Mouse (Mus musculus) cerebellum, adult 2 months (tissue): ENCODE data around the gene Itgb2l. TPM values are rescaled to one million over a fixed set of nuclear protein-coding genes. Genes with fewer than 3 reads are reported as not detected.

Source experiments
- DNase-seq, 2 experiments: peaks; one replicate each; pipeline ENCODE4 v3.0.0; 2021
- H3K27ac ChIP-seq: fragments of 200-500 bp; 2 replicates; pipeline ENCODE4 v1.5.1; 2012; ENCODE audit warnings: low read length, control low read depth, inconsistent platforms; ENCODE audit not compliant: insufficient read depth
- H3K27me3 ChIP-seq: fragments of 200-500 bp; 2 replicates; pipeline ENCODE4 v1.6.1; 2012; ENCODE audit warnings: inconsistent platforms, mild to moderate bottlenecking, low read length, moderate library complexity; ENCODE audit not compliant: control insufficient read depth, insufficient read depth
- H3K4me1 ChIP-seq: fragments of 200-500 bp; 2 replicates; pipeline ENCODE4 v1.6.1; 2011; ENCODE audit warnings: low read length; ENCODE audit not compliant: control insufficient read depth, insufficient read depth
- H3K4me3 ChIP-seq: fragments of 200-500 bp; replicated peaks from 2 replicates; pipeline ENCODE3; 2011; ENCODE audit warnings: mild to moderate bottlenecking, low read depth, low read length, control low read depth; ENCODE audit not compliant: insufficient read depth
- CTCF ChIP-seq: fragments of 200-500 bp; IDR thresholded peaks from 2 replicates; pipeline ENCODE4 v1.5.1; 2011; ENCODE audit warnings: low read depth, mild to moderate bottlenecking, control low read depth, low read length, moderate library complexity, borderline replicate concordance; ENCODE audit not compliant: insufficient read depth
- POLR2A ChIP-seq: fragments of 200-500 bp; IDR thresholded peaks from 2 replicates; pipeline ENCODE4 v1.6.1; 2011; ENCODE audit warnings: low read length, control low read depth, borderline replicate concordance; ENCODE audit not compliant: insufficient read depth
- WGBS: fragments of 180-500 bp; shearing (Covaris S2); methylation state at CpG from one replicate; pipeline ENCODE4 v1.1.7; 2018; 5-methylcytosine and 5-hydroxymethylcytosine counted together
- polyA plus RNA-seq: library from polyadenylated mRNA; depleted of rRNA; stranded (reverse); fragments of >200 nt; gene quantifications from 2 replicates; pipeline ENCODE4 v1.2.3, GENCODE M21; 2012

Gene Itgb2l
- polyA plus RNA-seq, 1 experiment = 0.03 TPM

- Histone ChIP-seq H3K27ac (no peak overlapping the region), H3K27me3 (no peaks in the 10 kb centered on the region), H3K4me3 (no peak overlapping the region), H3K4me1 (no peaks in the 10 kb centered on the region)
- WGBS = 77% methylated on average over 3 of the region's 3 CpGs
- DNase-seq = no peak
- TF ChIP-seq CTCF (no peak), POLR2A (no peak)
Observed at GRCm38 (mm10) chr16:96441826-96442225, 1.6 kb downstream of the Itgb2l start.

DNA sequence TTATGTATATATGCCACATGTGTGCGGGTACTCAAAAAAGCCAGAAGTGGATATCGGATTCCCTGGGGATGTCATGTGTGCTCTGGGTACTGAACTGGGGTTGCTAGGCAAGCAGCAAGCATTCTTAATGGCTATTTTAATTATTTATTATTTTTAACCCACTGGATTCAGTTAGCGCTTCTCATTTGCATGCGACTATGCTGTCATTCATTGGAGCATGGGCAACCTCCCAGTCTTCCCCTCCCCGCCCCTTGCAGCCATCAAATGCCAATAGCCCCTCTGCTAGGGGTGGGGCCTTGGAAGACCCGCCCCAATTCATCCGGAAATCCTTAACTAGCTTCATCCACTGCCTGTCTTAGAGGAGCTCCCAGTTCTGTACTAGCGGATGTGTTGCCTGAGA is 2.5 kb downstream of the Itgb2l start:
- 57% methylated on average over 8 of the region's 8 CpGs for WGBS

GRCm38 (mm10) chr16:96439682-96440081 is 3.7 kb downstream of the Itgb2l start:
- no peak for TF ChIP-seq CTCF
- TF ChIP-seq POLR2A = no peak
- 88% methylated on average over 4 of the region's 4 CpGs for WGBS
- H3K4me3 ChIP-seq = no peak overlapping the region

More for the DNA sequence above, 2.5 kb downstream of the Itgb2l start:
- no peak overlapping the region for H3K27ac ChIP-seq
- no peak for TF ChIP-seq CTCF
- TF ChIP-seq POLR2A = no peak
- no peaks in the 10 kb centered on the region for H3K4me1 ChIP-seq
- DNase-seq = no peak
- H3K27me3 ChIP-seq = no peaks in the 10 kb centered on the region
- no peak overlapping the region for H3K4me3 ChIP-seq

DNA sequence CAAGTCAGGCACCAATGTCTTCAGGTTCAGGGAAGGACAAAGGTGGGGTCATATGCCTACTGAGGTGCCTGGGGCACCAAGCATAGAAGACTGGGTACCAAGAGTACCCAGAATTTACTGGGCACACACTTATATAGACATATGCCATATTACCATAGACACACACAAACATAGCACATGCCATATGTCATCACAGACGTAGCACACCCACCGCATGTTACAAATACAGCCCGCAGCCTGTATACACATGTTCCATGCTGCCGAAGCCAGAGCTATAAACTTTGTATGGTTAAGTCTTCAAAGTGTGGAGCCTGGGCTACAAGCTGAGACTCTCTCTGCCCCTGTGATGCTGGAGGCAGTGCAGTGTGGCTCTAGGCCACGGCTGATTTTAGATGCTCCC is 4.5 kb downstream of the Itgb2l start:
- no peak overlapping the region for H3K27ac ChIP-seq
- WGBS = 92% methylated on average over 5 of the region's 5 CpGs
- H3K27me3 ChIP-seq = no peaks in the 10 kb centered on the region
- H3K4me1 ChIP-seq = no peaks in the 10 kb centered on the region
- DNase-seq = no peak
- no peak for TF ChIP-seq POLR2A
- no peak for TF ChIP-seq CTCF
- H3K4me3 ChIP-seq = no peak overlapping the region

More at GRCm38 (mm10) chr16:96439682-96440081, 3.7 kb downstream of the Itgb2l start:
- Histone ChIP-seq H3K27me3 (no peaks in the 10 kb centered on the region), H3K4me1 (no peaks in the 10 kb centered on the region), H3K27ac (no peak overlapping the region)
- DNase-seq = no peak

- no peak for DNase-seq
- no peak overlapping the region for H3K27ac ChIP-seq
- no peak for TF ChIP-seq POLR2A
- TF ChIP-seq CTCF = no peak
- no peak overlapping the region for H3K4me3 ChIP-seq
- WGBS = 72% methylated on average over 3 of the region's 3 CpGs
- H3K27me3 ChIP-seq = no peaks in the 10 kb centered on the region
- no peaks in the 10 kb centered on the region for H3K4me1 ChIP-seq
Observed at GRCm38 (mm10) chr16:96434024-96434785, 9.2 kb downstream of the Itgb2l start.

DNA sequence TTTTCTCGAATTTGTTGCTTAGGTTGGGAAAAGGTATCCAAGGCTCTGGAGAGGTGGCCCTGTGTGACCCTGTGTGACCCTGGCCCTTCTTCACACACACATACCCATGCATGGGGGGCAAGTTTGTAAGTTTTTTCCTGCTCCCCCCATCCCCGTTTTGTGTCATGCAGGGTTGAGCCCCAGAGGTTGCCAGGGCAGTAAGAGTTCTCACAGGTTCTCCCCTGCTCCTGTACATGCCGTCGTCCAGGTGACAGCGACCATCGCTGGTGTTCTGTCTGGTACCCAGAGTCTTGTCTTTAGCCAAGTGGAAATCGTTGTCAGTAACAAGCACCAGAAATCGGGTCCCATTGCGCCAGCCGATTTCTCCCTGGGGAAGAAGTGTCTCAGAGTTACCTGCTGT is 10.2 kb downstream of the Itgb2l start:
- no peak for DNase-seq

DNA sequence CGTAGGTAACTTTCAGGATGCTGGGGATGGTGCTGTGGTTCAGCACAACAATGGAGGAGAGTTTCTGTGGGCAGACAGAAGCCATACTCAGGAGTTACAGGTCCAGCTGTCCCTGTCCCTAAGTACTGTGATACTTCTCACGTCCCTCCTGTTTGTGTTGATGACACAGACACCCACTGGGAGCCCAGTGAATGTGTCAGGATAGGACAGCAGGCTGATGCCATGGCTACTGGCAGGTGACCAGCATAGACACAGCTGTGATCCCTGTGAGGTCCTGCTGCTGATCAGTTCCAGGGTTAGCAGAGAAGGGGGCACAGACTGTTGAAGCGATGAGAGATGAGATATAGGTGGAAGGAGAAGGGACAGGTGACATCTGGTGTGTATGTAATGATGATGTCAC is 14.4 kb downstream of the Itgb2l start:
- no peak overlapping the region for H3K27ac ChIP-seq
- WGBS = 41% methylated on average over 3 of the region's 3 CpGs

More for the DNA sequence above, 10.2 kb downstream of the Itgb2l start:
- 86% methylated on average over 10 of the region's 10 CpGs for WGBS
- Histone ChIP-seq H3K27ac (no peak overlapping the region), H3K27me3 (no peaks in the 10 kb centered on the region), H3K4me1 (no peaks in the 10 kb centered on the region), H3K4me3 (no peak overlapping the region)
- TF ChIP-seq POLR2A = no peak
- TF ChIP-seq CTCF = no peak

DNA sequence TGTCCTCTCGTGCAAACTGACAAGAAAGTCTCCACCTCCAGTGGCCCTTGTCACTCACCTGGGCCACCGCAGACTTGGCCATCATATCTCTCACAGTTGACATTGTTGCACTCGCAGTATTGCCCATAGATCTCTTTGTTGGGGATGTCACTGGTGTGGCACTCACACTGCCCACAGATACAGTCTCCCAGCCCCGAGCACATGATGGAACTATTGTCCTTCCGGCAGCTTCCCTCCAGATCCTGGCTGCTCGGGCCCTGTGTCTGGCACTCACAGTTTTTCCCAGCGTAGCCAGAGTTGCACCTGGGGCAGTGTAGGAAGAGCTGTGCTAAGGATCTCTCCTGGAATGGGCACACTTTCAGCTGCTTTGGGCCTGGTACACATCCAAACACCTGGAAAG is 16.7 kb downstream of the Itgb2l start:
- Histone ChIP-seq H3K4me3 (no peak overlapping the region), H3K27me3 (no peaks in the 10 kb centered on the region; the same call in 1 of the 2 replicates), H3K27ac (no peak overlapping the region), H3K4me1 (no peaks in the 10 kb centered on the region)
- 79% methylated on average over 7 of the region's 7 CpGs for WGBS
- DNase-seq = no peak
- TF ChIP-seq CTCF = no peak

More for the DNA sequence above, 14.4 kb downstream of the Itgb2l start:
- H3K27me3 ChIP-seq = no peaks in the 10 kb centered on the region
- H3K4me1 ChIP-seq = no peaks in the 10 kb centered on the region
- H3K4me3 ChIP-seq = no peak overlapping the region
- TF ChIP-seq CTCF (no peak), POLR2A (no peak)
- DNase-seq = no peak
